Mouse (Mus musculus): Measurements from ENCODE around the gene Fhit. TPM values are rescaled to one million over a fixed set of nuclear protein-coding genes. Genes with fewer than 3 reads are reported as not detected.

Gene Fhit
- polyA plus RNA-seq, 1 experiment from 2014 or later = 5.6 TPM

DNA sequence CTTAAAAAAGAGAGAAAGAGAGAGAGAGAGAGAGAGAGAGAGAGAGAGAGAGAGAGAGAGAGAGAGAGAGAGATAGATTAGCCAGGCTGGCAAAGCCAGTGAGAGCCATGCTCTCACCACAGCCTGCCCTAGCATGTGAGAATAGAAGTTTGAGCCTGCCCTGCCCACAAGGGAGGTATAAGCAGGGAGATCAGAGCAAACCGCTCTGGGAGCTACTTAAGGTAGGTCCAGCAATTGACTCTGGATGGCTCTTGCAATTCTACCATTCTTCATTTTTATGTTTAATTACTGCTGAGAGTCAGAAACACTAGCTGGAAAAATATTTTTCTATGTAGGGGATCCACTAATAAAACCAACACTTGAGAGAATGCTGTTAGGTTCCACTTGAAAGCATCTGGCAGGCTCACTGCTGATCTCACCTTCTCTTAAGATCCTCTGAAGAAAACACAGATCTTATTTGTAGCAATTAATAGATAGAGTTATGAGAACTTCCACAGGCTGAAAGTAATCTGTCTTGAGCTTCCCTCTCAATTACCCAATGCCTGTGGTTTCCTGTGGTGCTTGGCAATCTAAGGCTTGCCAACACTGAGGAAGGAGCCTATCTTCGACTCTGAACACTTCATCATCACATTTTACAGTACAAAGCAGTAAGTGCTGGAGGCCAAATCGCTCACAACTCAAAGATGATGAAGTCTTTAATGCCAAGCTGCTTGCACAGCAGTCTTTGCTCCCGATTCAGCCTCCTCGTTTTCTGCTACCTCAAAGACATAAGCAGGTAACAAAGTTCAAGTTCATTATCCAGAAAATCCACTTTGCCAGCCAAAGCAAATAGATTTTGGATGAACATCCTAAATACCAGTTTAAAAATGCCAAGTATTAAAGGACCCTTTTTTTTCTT, 793.8 kb downstream of the Fhit start:
- no peak overlapping the region for H3K9ac ChIP-seq (ENCODE audit: low read depth, low read length)
- H3K9me3 ChIP-seq (replicated peaks; ENCODE audit: control insufficient read depth, low read length) = no peaks in the 10 kb centered on the region
- no peak for ATAC-seq (replicated peaks; ENCODE audit: insufficient number of reproducible peaks, low FRiP score, low TSS enrichment)
- no peak overlapping the region for H3K27ac ChIP-seq (ENCODE audit: low read depth, low read length)
- no peaks in the 10 kb centered on the region for H3K4me1 ChIP-seq (ENCODE audit: control insufficient read depth, insufficient read depth, low read length)
- 76% methylated on average over 5 of the region's 5 CpGs for whole genome bisulfite sequencing (ENCODE audit: insufficient replicate concordance)
- H3K36me3 ChIP-seq (ENCODE audit: control insufficient read depth, insufficient read depth, low read length) = no peaks in the 10 kb centered on the region
- no peak overlapping the region for H3K4me3 ChIP-seq (ENCODE audit: low read depth, low read length)
- H3K27me3 ChIP-seq (ENCODE audit: control insufficient read depth, insufficient read depth, low read length) = no peaks in the 10 kb centered on the region
- H3K4me2 ChIP-seq = no peak overlapping the region

GRCm38 (mm10) chr14:10366808-10367207, 795.0 kb downstream of the Fhit start:
- Histone ChIP-seq H3K4me1 (ENCODE audit: control insufficient read depth, insufficient read depth, low read length) (no peaks in the 10 kb centered on the region), H3K9ac (ENCODE audit: low read depth, low read length) (no peak overlapping the region), H3K36me3 (ENCODE audit: control insufficient read depth, insufficient read depth, low read length) (no peaks in the 10 kb centered on the region), H3K27me3 (ENCODE audit: control insufficient read depth, insufficient read depth, low read length) (no peaks in the 10 kb centered on the region), H3K4me2 (no peak overlapping the region), H3K9me3 (replicated peaks; ENCODE audit: control insufficient read depth, low read length) (no peaks in the 10 kb centered on the region), H3K27ac (ENCODE audit: low read depth, low read length) (no peak overlapping the region), H3K4me3 (ENCODE audit: low read depth, low read length) (no peak overlapping the region)
- no peak for ATAC-seq (replicated peaks; ENCODE audit: insufficient number of reproducible peaks, low FRiP score, low TSS enrichment)
- 83% methylated on average over 4 of the region's 4 CpGs for WGBS (ENCODE audit: insufficient replicate concordance)

DNA sequence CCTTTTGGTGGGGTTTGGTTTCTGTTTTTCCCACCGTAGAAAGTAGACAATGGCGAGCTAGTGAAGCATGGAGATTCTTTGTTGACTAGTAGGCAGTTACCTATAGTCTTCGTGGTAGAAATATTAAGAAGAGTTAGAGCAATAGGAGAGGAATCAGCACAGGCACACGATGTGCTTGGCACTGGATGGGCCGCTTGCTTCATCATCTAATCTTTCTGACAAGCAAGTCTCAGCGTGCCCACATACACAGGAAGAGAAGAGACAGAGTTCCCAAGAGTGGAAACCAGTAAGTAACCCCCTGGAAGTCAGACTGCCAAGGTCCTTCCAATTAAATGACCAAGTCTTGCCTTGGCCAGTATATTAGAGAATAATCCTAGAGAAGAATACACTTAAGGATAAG, 797.6 kb downstream of the Fhit start:
- Histone ChIP-seq H3K9me3 (replicated peaks; ENCODE audit: control insufficient read depth, low read length) (no peaks in the 10 kb centered on the region), H3K4me2 (no peak overlapping the region), H3K9ac (ENCODE audit: low read depth, low read length) (no peak overlapping the region), H3K27ac (ENCODE audit: low read depth, low read length) (no peak overlapping the region), H3K4me1 (ENCODE audit: control insufficient read depth, insufficient read depth, low read length) (no peaks in the 10 kb centered on the region), H3K4me3 (ENCODE audit: low read depth, low read length) (no peak overlapping the region), H3K36me3 (ENCODE audit: control insufficient read depth, insufficient read depth, low read length) (no peaks in the 10 kb centered on the region), H3K27me3 (ENCODE audit: control insufficient read depth, insufficient read depth, low read length) (no peaks in the 10 kb centered on the region)
- 71% methylated on average over 6 of the region's 6 CpGs for WGBS (ENCODE audit: insufficient replicate concordance)
- no peak for ATAC-seq (replicated peaks; ENCODE audit: insufficient number of reproducible peaks, low FRiP score, low TSS enrichment)

DNA sequence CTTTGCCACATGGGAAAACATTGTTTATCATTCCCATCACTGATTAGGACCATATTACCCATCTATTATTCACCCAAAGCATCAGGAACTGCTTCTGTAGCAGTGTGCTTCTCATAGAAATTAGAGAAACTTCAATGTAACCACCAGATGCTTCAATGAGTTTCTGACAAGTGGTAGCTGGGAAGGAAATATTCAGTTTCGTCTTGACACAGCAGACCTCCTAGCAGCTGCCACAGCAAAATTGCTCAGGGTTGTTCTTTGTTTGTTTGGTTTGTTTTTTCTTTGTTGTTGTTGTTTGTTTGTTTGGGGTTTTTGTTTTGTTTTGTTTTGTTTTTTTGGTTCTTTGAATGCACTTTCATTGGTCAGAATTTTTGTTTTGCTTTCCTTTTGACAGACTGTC, 798.5 kb downstream of the Fhit start:
- Histone ChIP-seq H3K9me3 (replicated peaks; ENCODE audit: control insufficient read depth, low read length) (no peaks in the 10 kb centered on the region), H3K27me3 (ENCODE audit: control insufficient read depth, insufficient read depth, low read length) (no peaks in the 10 kb centered on the region), H3K4me3 (ENCODE audit: low read depth, low read length) (no peak overlapping the region), H3K9ac (ENCODE audit: low read depth, low read length) (no peak overlapping the region), H3K4me1 (ENCODE audit: control insufficient read depth, insufficient read depth, low read length) (no peaks in the 10 kb centered on the region), H3K4me2 (no peak overlapping the region), H3K36me3 (ENCODE audit: control insufficient read depth, insufficient read depth, low read length) (no peaks in the 10 kb centered on the region), H3K27ac (ENCODE audit: low read depth, low read length) (no peak overlapping the region)
- WGBS (ENCODE audit: insufficient replicate concordance) = 67% methylated on average over 1 of the region's 1 CpGs
- ATAC-seq (replicated peaks; ENCODE audit: insufficient number of reproducible peaks, low FRiP score, low TSS enrichment) = no peak

DNA sequence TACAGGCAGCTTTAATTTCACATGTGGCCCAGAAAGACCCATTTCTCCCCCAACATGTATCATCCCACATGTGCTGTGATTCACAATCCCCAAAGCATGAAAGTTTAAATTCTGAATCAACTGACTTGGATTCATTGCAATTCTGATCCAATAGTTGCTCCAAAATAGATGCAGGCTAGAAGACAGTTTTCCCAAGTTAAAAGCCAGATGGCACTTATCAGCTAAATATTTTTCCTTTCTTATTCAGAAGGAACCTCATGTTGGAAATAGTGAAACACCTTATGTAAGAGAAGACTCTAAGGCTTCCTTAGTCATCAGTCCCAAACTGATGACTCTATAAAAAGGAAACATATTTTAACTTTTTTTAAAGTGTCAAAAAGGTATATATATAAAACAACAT, 815.9 kb downstream of the Fhit start:
- H3K36me3 ChIP-seq (ENCODE audit: control insufficient read depth, insufficient read depth, low read length) = no peaks in the 10 kb centered on the region
- H3K4me1 ChIP-seq (ENCODE audit: control insufficient read depth, insufficient read depth, low read length) = no peaks in the 10 kb centered on the region
- no peak for ATAC-seq (replicated peaks; ENCODE audit: insufficient number of reproducible peaks, low FRiP score, low TSS enrichment)

DNA sequence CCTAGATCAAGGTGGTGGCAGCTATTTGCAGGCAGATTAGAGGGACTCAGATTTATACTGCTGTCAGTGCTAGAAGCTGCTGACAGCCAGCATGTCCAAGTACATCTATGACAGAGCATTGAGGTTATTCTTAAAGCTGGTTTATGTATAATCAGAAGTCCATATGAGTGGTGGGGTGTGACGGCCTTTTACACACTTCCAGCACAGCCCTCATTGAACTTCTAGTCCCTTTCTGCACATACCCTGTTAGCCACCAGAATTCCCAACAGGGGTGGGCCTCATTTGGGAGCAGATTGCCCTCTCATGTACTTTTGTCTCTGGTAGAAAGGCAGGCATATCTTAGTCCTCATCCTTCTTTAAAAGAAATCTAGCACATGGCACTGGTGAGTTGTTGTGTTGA, 817.8 kb downstream of the Fhit start:
- Histone ChIP-seq H3K4me1 (ENCODE audit: control insufficient read depth, insufficient read depth, low read length) (no peaks in the 10 kb centered on the region), H3K4me2 (no peak overlapping the region), H3K36me3 (ENCODE audit: control insufficient read depth, insufficient read depth, low read length) (no peaks in the 10 kb centered on the region), H3K27ac (ENCODE audit: low read depth, low read length) (no peak overlapping the region), H3K9me3 (replicated peaks; ENCODE audit: control insufficient read depth, low read length) (no peaks in the 10 kb centered on the region), H3K9ac (ENCODE audit: low read depth, low read length) (no peak overlapping the region), H3K4me3 (ENCODE audit: low read depth, low read length) (no peak overlapping the region), H3K27me3 (ENCODE audit: control insufficient read depth, insufficient read depth, low read length) (no peaks in the 10 kb centered on the region)
- ATAC-seq (replicated peaks; ENCODE audit: insufficient number of reproducible peaks, low FRiP score, low TSS enrichment) = no peak
- WGBS (ENCODE audit: insufficient replicate concordance) = 53% methylated on average over 1 of the region's 1 CpGs

More for the DNA sequence above, 815.9 kb downstream of the Fhit start:
- Histone ChIP-seq H3K9ac (ENCODE audit: low read depth, low read length) (no peak overlapping the region), H3K4me2 (no peak overlapping the region), H3K27ac (ENCODE audit: low read depth, low read length) (no peak overlapping the region), H3K9me3 (replicated peaks; ENCODE audit: control insufficient read depth, low read length) (no peaks in the 10 kb centered on the region), H3K4me3 (ENCODE audit: low read depth, low read length) (no peak overlapping the region), H3K27me3 (ENCODE audit: control insufficient read depth, insufficient read depth, low read length) (no peaks in the 10 kb centered on the region)

DNA sequence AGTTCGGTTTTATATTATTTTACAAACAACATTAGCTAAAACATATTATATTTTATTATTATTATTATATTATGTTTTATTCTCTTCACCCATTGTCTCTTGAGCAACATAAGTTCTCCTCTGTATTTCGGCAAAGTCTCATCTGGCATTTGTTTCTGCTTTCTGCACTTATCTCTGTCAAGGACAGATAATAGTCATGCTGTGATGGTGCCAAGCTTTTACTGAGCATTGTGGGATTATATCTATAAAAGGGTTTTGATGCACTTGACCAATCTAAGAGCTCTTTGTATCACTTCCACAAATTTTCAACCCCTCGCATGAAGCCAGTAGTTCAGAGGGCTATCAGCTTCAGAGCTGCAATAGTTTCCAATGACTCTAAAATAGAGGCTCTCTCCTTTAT, 845.1 kb downstream of the Fhit start:
- Histone ChIP-seq H3K4me1 (ENCODE audit: control insufficient read depth, insufficient read depth, low read length) (no peaks in the 10 kb centered on the region), H3K36me3 (ENCODE audit: control insufficient read depth, insufficient read depth, low read length) (no peaks in the 10 kb centered on the region), H3K4me2 (no peak overlapping the region), H3K27me3 (ENCODE audit: control insufficient read depth, insufficient read depth, low read length) (no peaks in the 10 kb centered on the region), H3K9me3 (replicated peaks; ENCODE audit: control insufficient read depth, low read length) (no peaks in the 10 kb centered on the region), H3K9ac (ENCODE audit: low read depth, low read length) (no peak overlapping the region), H3K4me3 (ENCODE audit: low read depth, low read length) (no peak overlapping the region), H3K27ac (ENCODE audit: low read depth, low read length) (no peak overlapping the region)
- WGBS (ENCODE audit: insufficient replicate concordance) = 72% methylated on average over 3 of the region's 3 CpGs
- no peak for ATAC-seq (replicated peaks; ENCODE audit: insufficient number of reproducible peaks, low FRiP score, low TSS enrichment)

GRCm38 (mm10) chr14:10312190-10312589, 849.6 kb downstream of the Fhit start:
- Histone ChIP-seq H3K4me3 (ENCODE audit: low read depth, low read length) (no peak overlapping the region), H3K27me3 (ENCODE audit: control insufficient read depth, insufficient read depth, low read length) (no peaks in the 10 kb centered on the region), H3K36me3 (ENCODE audit: control insufficient read depth, insufficient read depth, low read length) (no peaks in the 10 kb centered on the region), H3K9ac (ENCODE audit: low read depth, low read length) (no peak overlapping the region), H3K4me1 (ENCODE audit: control insufficient read depth, insufficient read depth, low read length) (no peaks in the 10 kb centered on the region), H3K9me3 (replicated peaks; ENCODE audit: control insufficient read depth, low read length) (no peaks in the 10 kb centered on the region), H3K4me2 (no peak overlapping the region), H3K27ac (ENCODE audit: low read depth, low read length) (no peak overlapping the region)
- ATAC-seq (replicated peaks; ENCODE audit: insufficient number of reproducible peaks, low FRiP score, low TSS enrichment) = no peak
- WGBS (ENCODE audit: insufficient replicate concordance) = 76% methylated on average over 1 of the region's 1 CpGs

GRCm38 (mm10) chr14:10305286-10305685, 856.5 kb downstream of the Fhit start:
- H3K4me1 ChIP-seq (ENCODE audit: control insufficient read depth, insufficient read depth, low read length) = no peaks in the 10 kb centered on the region
- no peak for ATAC-seq (replicated peaks; ENCODE audit: insufficient number of reproducible peaks, low FRiP score, low TSS enrichment)

More at GRCm38 (mm10) chr14:10305286-10305685, 856.5 kb downstream of the Fhit start:
- no peaks in the 10 kb centered on the region for H3K36me3 ChIP-seq (ENCODE audit: control insufficient read depth, insufficient read depth, low read length)
- H3K27me3 ChIP-seq (ENCODE audit: control insufficient read depth, insufficient read depth, low read length) = no peaks in the 10 kb centered on the region
- H3K9me3 ChIP-seq (replicated peaks; ENCODE audit: control insufficient read depth, low read length) = no peaks in the 10 kb centered on the region
- no peak overlapping the region for H3K4me3 ChIP-seq (ENCODE audit: low read depth, low read length)
- no peak overlapping the region for H3K27ac ChIP-seq (ENCODE audit: low read depth, low read length)
- no peak overlapping the region for H3K4me2 ChIP-seq
- H3K9ac ChIP-seq (ENCODE audit: low read depth, low read length) = no peak overlapping the region
